16 mouse cellular contexts compared by ENCODE assay signal in the genomic region with DNA sequence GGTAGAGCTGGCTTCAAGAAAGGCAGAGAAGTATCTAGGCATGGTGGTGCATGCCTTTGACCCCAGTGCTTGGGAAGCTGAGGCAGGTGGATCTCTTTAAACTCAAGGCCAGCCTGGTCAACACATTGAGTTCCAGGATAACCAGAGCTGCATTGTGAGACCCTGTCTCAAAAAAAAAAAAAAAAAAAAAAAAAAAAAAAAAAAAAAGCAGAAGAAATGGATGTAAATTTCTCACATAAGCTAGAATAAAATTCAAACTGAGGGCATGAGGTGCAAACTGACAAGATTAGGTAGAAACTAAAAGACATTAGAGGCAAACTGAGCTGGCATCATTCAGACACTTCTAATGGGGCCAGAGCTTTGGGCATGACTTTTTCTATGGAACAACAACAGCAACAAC.
"Had no signal": no experiment of that assay in that cellular context is flagged by ENCODE, and none has a peak within 500 bp of the region (broad histone marks: within the 10 kb centered on the region; RNA-seq: fewer than 3 reads in every experiment).

No protein-coding gene starts in this region.

- H3K27me3 ChIP-seq: neural tube, embryonic 13.5 days; neural tube, embryonic 15.5 days; stomach, embryonic 15.5 days had no signal

- H3K9me3 ChIP-seq: neural tube, embryonic 13.5 days; neural tube, embryonic 15.5 days; stomach, embryonic 15.5 days had no signal

- H3K4me2 ChIP-seq: neural tube, embryonic 13.5 days; neural tube, embryonic 15.5 days; stomach, embryonic 15.5 days had no signal

- H3K36me3 ChIP-seq: neural tube, embryonic 13.5 days; neural tube, embryonic 15.5 days; stomach, embryonic 15.5 days had no signal

- H3K4me1 ChIP-seq: neural tube, embryonic 15.5 days; stomach, embryonic 15.5 days had no signal

- H3K27ac ChIP-seq: neural tube, embryonic 13.5 days; neural tube, embryonic 15.5 days; stomach, embryonic 15.5 days; stomach, postnatal 0 days had no signal

- H3K9ac ChIP-seq: neural tube, embryonic 13.5 days; neural tube, embryonic 15.5 days; stomach, embryonic 15.5 days had no signal

- H3K4me3 ChIP-seq: neural tube, embryonic 13.5 days; neural tube, embryonic 15.5 days; stomach, embryonic 15.5 days had no signal

- DNase-seq: retina, postnatal 1 day; right cerebral cortex, adult 18-20 months; right cerebral cortex, postnatal 14 days; right cerebral cortex, postnatal 25 days; right cerebral cortex, postnatal 4 days; spleen, adult 18-20 months; thymus, adult 18-20 months; thymus, adult 2 months; thymus, postnatal 14 days; thymus, postnatal 25 days; thymus, postnatal 36 days; thymus, postnatal 4 days had no signal
